Mouse (Mus musculus): ENCODE data around the gene Ttc28.

GRCm38 (mm10) chr5:111131561-111131960, 252.0 kb downstream of the Ttc28 start:
- no peak for TF ChIP-seq CTCF (IDR thresholded peaks at IDR 0.05; ENCODE audit: insufficient read depth, low read length)
- TF ChIP-seq POLR2A (IDR thresholded peaks at IDR 0.05; ENCODE audit: borderline replicate concordance, extremely low read depth, low read depth, low read length), result no peak
